Mouse (Mus musculus): ENCODE data around the gene Ppp1r13b. TPM values are rescaled to one million over a fixed set of nuclear protein-coding genes. Genes with fewer than 3 reads are reported as not detected.

The Ppp1r13b gene
- polyA plus RNA-seq, 1 experiment from 2014 or later: 15.5 TPM

DNA sequence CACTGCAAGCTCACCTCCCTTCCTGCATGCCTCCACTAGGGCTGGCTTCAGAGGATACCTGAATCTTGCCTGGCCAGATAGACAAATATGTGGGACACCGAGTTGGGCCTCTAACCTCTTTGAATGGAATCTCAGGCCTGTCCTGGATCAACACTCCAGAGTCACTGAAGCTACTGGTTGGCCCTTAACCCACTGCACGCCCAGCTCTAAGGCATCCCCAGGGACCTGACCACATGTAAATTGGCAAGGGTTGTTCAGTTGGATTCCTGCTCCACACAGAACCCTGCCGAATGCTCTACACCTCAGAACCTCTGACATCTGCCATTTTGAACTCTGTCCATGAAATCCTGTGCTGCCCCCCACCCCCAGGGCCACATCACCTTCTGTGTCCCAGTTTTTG, 24.6 kb upstream of the Ppp1r13b start:
- H3K4me1 ChIP-seq (ENCODE audit: control insufficient read depth in 2 of 2, insufficient read depth in 2 of 2, low read length in 2 of 2): peaks cover 35 to 36% of the 10 kb centered on the region in 2 experiments
- no peak overlapping the region for H3K4me3 ChIP-seq (ENCODE audit: control insufficient read depth in 1 of 2, insufficient read depth in 1 of 2, low read depth in 1 of 2, low read length in 2 of 2)
- no peaks in the 10 kb centered on the region for H3K36me3 ChIP-seq (ENCODE audit: control insufficient read depth, insufficient read depth, low read length)
- 55% methylated on average over 3 of the region's 3 CpGs for WGBS
- H3K9ac ChIP-seq (ENCODE audit: low read length): no peak overlapping the region
- no peaks in the 10 kb centered on the region for H3K27me3 ChIP-seq (ENCODE audit: control insufficient read depth, insufficient read depth, low read length)
- H3K27ac ChIP-seq (replicated peaks in 1 of 2; ENCODE audit: control insufficient read depth in 1 of 2, insufficient read depth in 1 of 2, low read depth in 2 of 2, low read length in 2 of 2): no peak overlapping the region; a peak in 1 of 4 replicates
- no peak overlapping the region for H3K4me2 ChIP-seq (ENCODE audit: low read length)
- ATAC-seq (ENCODE audit: insufficient number of reproducible peaks, insufficient read depth, low FRiP score, low read depth): no peak
- no peaks in the 10 kb centered on the region for H3K9me3 ChIP-seq (ENCODE audit: control insufficient read depth, low read length)

DNA sequence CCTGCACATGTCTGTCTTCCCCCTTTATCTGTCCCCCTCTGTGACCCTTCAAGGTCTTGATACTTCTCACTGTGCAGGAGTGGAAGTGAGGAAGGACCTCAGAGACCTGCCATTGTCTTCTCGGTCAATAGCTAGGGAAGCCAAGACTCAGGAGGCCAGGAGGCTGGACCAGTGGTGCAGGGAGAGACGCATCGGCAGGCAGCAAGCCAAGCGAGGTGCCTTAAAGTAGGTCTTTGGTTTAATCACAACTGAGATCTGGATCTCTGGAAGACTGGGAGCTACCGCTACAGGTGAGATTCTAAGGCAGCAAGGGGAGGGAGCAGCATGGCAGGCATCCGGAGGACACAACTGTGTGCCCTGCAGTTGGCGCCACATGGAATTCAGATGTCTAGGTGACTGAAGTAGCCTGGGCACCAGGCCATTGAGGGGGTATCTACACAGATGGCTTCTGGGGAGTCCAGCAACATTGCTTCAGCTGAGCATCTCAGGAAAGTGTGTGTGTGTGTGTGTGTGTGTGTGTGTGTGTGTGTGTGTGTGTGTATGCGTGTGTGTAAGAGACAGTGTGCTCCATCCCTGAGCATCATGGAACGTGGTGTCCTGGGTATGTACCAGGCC, 23.6 kb upstream of the Ppp1r13b start:
- H3K27ac ChIP-seq (replicated peaks in 1 of 2; ENCODE audit: control insufficient read depth in 1 of 2, insufficient read depth in 1 of 2, low read depth in 2 of 2, low read length in 2 of 2): no peak overlapping the region

DNA sequence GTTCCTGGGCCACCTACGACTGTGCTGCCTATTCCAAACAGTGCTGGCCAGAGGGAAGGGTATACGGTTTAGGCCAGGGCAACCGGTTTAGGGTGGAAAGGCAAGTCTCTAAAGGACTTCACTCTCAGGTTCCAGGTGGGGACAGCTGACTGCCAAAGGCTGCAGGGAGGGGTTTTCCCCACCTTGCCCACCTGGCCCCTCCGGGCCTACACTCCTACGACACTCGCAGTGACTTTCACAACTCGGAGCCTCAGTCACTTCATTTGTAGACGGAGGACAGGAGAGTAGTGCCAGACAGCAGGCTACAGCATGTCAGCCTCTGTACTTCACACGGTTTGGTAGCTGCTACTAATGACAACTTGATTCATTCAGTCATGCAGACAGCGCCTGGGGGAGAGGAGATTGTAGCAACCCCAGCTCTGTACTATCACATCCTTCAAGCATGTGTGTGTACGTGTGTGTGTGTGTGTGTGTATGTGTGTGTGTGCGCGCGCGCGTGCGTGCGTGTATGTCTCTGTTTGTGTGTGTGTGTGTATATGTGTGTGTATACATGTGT, 20.6 kb upstream of the Ppp1r13b start:
- Histone ChIP-seq H3K27ac (replicated peaks in 1 of 2; ENCODE audit: control insufficient read depth in 1 of 2, insufficient read depth in 1 of 2, low read depth in 2 of 2, low read length in 2 of 2) (no peak overlapping the region), H3K9me3 (ENCODE audit: control insufficient read depth, low read length) (no peaks in the 10 kb centered on the region), H3K4me3 (ENCODE audit: control insufficient read depth in 1 of 2, insufficient read depth in 1 of 2, low read depth in 1 of 2, low read length in 2 of 2) (no peak overlapping the region), H3K4me2 (ENCODE audit: low read length) (no peak overlapping the region), H3K9ac (ENCODE audit: low read length) (no peak overlapping the region), H3K27me3 (ENCODE audit: control insufficient read depth, insufficient read depth, low read length) (no peaks in the 10 kb centered on the region), H3K4me1 (ENCODE audit: control insufficient read depth in 2 of 2, insufficient read depth in 2 of 2, low read length in 2 of 2) (peaks cover 27 to 28% of the 10 kb centered on the region in 2 experiments), H3K36me3 (ENCODE audit: control insufficient read depth, insufficient read depth, low read length) (no peaks in the 10 kb centered on the region)
- WGBS: 83% methylated on average over 18 of the region's 18 CpGs
- ATAC-seq (ENCODE audit: insufficient number of reproducible peaks, insufficient read depth, low FRiP score, low read depth): no peak

More for the DNA sequence above, 23.6 kb upstream of the Ppp1r13b start:
- H3K9ac ChIP-seq (ENCODE audit: low read length): no peak overlapping the region
- H3K9me3 ChIP-seq (ENCODE audit: control insufficient read depth, low read length): no peaks in the 10 kb centered on the region
- ATAC-seq (ENCODE audit: insufficient number of reproducible peaks, insufficient read depth, low FRiP score, low read depth): no peak
- no peak overlapping the region for H3K4me2 ChIP-seq (ENCODE audit: low read length)
- 75% methylated on average over 9 of the region's 9 CpGs for WGBS
- no peak overlapping the region for H3K4me3 ChIP-seq (ENCODE audit: control insufficient read depth in 1 of 2, insufficient read depth in 1 of 2, low read depth in 1 of 2, low read length in 2 of 2)
- H3K36me3 ChIP-seq (ENCODE audit: control insufficient read depth, insufficient read depth, low read length): no peaks in the 10 kb centered on the region
- peaks cover 34 to 35% of the 10 kb centered on the region in 2 experiments for H3K4me1 ChIP-seq (ENCODE audit: control insufficient read depth in 2 of 2, insufficient read depth in 2 of 2, low read length in 2 of 2)
- H3K27me3 ChIP-seq (ENCODE audit: control insufficient read depth, insufficient read depth, low read length): no peaks in the 10 kb centered on the region

DNA sequence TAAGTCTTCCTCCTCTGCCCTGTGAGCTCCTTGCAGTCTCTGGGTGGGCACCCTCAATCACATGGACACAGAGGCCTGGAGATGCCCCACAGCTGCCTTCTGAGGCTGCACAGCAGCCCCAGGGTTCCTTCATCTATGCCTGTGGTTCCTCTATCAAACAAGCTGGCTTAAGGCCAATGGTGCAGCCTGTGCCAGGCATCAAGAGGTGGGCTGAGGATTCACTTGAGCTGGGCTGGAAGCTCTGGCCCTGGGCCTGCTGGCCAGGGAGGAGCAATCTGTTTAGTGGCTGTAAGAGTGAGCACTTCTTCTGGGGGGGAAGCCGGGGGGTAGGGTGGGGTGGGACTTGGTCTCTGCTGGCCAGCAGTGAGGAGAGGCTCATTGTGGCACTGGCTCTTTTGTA, 19.4 kb upstream of the Ppp1r13b start:
- Histone ChIP-seq H3K27ac (replicated peaks in 1 of 2; ENCODE audit: control insufficient read depth in 1 of 2, insufficient read depth in 1 of 2, low read depth in 2 of 2, low read length in 2 of 2) (peak overlapping the region; percentile 8 to 20; a peak in 2 of 4 replicates), H3K9ac (ENCODE audit: low read length) (no peak overlapping the region)

DNA sequence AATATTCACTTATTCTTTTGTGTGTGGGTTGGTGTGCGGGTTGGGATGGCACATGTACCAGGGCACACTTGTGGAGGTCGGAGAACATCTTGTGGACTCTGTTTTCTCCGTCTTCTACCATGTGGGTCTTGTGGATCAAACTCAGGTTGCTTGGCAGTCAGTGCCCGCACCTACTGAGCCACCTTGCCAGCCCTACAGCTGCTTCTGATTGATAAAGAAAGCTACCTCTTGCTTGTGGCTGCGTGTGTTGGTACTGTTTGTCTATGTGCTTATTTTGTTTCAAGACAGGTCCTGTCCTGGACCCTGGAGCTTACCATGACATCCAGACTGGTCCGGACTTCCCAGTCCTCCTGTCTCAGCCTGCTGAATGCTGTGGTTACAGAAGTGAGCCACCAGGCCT, 15.2 kb upstream of the Ppp1r13b start:
- no peak for ATAC-seq (ENCODE audit: insufficient number of reproducible peaks, insufficient read depth, low FRiP score, low read depth)
- no peak overlapping the region for H3K9ac ChIP-seq (ENCODE audit: low read length)
- H3K4me3 ChIP-seq (ENCODE audit: control insufficient read depth in 1 of 2, insufficient read depth in 1 of 2, low read depth in 1 of 2, low read length in 2 of 2): no peak overlapping the region
- no peaks in the 10 kb centered on the region for H3K27me3 ChIP-seq (ENCODE audit: control insufficient read depth, insufficient read depth, low read length)
- no peaks in the 10 kb centered on the region for H3K9me3 ChIP-seq (ENCODE audit: control insufficient read depth, low read length)
- H3K4me1 ChIP-seq (ENCODE audit: control insufficient read depth in 2 of 2, insufficient read depth in 2 of 2, low read length in 2 of 2): peaks cover 17% of the 10 kb centered on the region in 2 experiments
- H3K27ac ChIP-seq (replicated peaks in 1 of 2; ENCODE audit: control insufficient read depth in 1 of 2, insufficient read depth in 1 of 2, low read depth in 2 of 2, low read length in 2 of 2): no peak overlapping the region
- WGBS: 86% methylated on average over 6 of the region's 6 CpGs
- no peaks in the 10 kb centered on the region for H3K36me3 ChIP-seq (ENCODE audit: control insufficient read depth, insufficient read depth, low read length)
- no peak overlapping the region for H3K4me2 ChIP-seq (ENCODE audit: low read length)

More for the DNA sequence above, 19.4 kb upstream of the Ppp1r13b start:
- peak; percentile 47; the same call in 1 of the 2 replicates for ATAC-seq (ENCODE audit: insufficient number of reproducible peaks, insufficient read depth, low FRiP score, low read depth)
- Histone ChIP-seq H3K9me3 (ENCODE audit: control insufficient read depth, low read length) (no peaks in the 10 kb centered on the region), H3K4me1 (ENCODE audit: control insufficient read depth in 2 of 2, insufficient read depth in 2 of 2, low read length in 2 of 2) (peaks cover 16% of the 10 kb centered on the region in 2 experiments), H3K36me3 (ENCODE audit: control insufficient read depth, insufficient read depth, low read length) (no peaks in the 10 kb centered on the region), H3K4me3 (ENCODE audit: control insufficient read depth in 1 of 2, insufficient read depth in 1 of 2, low read depth in 1 of 2, low read length in 2 of 2) (no peak overlapping the region), H3K27me3 (ENCODE audit: control insufficient read depth, insufficient read depth, low read length) (no peaks in the 10 kb centered on the region), H3K4me2 (ENCODE audit: low read length) (no peak overlapping the region)
- WGBS: 50% methylated on average over 1 of the region's 1 CpGs

DNA sequence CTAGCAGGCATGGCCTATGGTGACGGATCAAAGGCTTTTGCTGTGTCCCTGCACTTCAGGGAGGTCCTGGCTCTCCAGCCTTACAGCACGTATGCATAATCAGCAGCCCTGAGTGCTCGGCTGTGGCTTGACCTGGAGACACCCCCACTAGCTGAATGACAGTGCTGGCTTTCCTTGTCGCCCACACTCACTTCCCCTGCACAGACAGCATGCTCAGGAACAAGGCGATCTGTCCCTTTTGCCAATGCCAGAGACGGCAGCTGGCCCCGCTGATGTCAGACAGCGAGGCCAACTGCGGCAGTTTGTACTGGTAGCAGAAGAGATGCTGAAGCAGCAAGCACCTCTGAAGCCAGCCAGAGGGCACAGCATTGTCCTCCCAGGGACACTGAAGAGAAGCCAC, 12.1 kb upstream of the Ppp1r13b start:
- peak; percentile 37; the same call in 1 of the 2 replicates for ATAC-seq (ENCODE audit: insufficient number of reproducible peaks, insufficient read depth, low FRiP score, low read depth)
- Histone ChIP-seq H3K27me3 (ENCODE audit: control insufficient read depth, insufficient read depth, low read length) (no peaks in the 10 kb centered on the region), H3K27ac (replicated peaks in 1 of 2; ENCODE audit: control insufficient read depth in 1 of 2, insufficient read depth in 1 of 2, low read depth in 2 of 2, low read length in 2 of 2) (peak overlapping the region; percentile 30 to 42; a peak in 2 of 4 replicates), H3K9me3 (ENCODE audit: control insufficient read depth, low read length) (no peaks in the 10 kb centered on the region), H3K4me2 (ENCODE audit: low read length) (peak overlapping the region; percentile 22; the same call in 1 of the 2 replicates), H3K4me1 (ENCODE audit: control insufficient read depth in 2 of 2, insufficient read depth in 2 of 2, low read length in 2 of 2) (peaks cover 13% of the 10 kb centered on the region in 2 experiments), H3K4me3 (ENCODE audit: control insufficient read depth in 1 of 2, insufficient read depth in 1 of 2, low read depth in 1 of 2, low read length in 2 of 2) (no peak overlapping the region), H3K9ac (ENCODE audit: low read length) (no peak overlapping the region), H3K36me3 (ENCODE audit: control insufficient read depth, insufficient read depth, low read length) (no peaks in the 10 kb centered on the region)
- 13% methylated on average over 9 of the region's 9 CpGs for WGBS

DNA sequence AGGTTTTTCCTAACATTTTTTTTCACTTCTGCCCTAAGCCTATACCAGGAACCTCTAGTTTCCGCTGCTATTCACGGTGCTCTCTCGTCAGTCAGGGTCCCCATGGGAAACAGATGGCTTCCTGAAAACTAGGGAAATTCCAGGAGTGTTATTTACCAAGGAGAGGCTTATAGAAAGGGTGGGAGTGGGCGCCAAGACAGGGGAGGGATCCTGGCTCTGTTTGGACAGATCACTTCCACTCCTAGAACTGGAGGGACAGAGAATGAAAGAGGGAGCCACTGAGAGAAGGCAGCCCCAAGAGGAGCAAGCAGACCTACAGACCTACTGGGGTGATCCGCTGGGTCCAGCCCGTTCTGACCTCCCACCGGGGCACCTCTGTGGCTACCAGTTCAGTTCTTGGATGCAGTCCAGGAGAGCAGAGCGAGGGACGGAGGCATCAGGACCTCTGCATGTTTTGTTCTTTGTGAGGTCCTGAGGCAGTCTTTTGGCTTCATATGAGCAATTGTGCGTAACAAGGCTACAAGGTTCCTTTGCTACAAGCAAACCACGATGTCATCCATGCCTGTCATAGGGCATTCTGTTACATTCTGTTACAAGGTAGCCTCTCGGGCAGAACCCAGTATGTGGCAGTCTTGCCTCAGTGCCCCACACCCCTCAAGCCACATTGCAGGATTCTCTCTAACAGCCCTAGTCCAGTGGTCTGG, 8.8 kb upstream of the Ppp1r13b start:
- H3K4me2 ChIP-seq (ENCODE audit: low read length): no peak overlapping the region
- H3K4me1 ChIP-seq (ENCODE audit: control insufficient read depth in 2 of 2, insufficient read depth in 2 of 2, low read length in 2 of 2): peaks cover 13 to 15% of the 10 kb centered on the region in 2 experiments
- H3K4me3 ChIP-seq (ENCODE audit: control insufficient read depth in 1 of 2, insufficient read depth in 1 of 2, low read depth in 1 of 2, low read length in 2 of 2): no peak overlapping the region
- no peaks in the 10 kb centered on the region for H3K27me3 ChIP-seq (ENCODE audit: control insufficient read depth, insufficient read depth, low read length)
- H3K9me3 ChIP-seq (ENCODE audit: control insufficient read depth, low read length): no peaks in the 10 kb centered on the region
- WGBS: 36% methylated on average over 12 of the region's 12 CpGs
- H3K36me3 ChIP-seq (ENCODE audit: control insufficient read depth, insufficient read depth, low read length): no peaks in the 10 kb centered on the region
- H3K9ac ChIP-seq (ENCODE audit: low read length): peak overlapping the region; percentile 0; the same call in 1 of the 2 replicates
- ATAC-seq (ENCODE audit: insufficient number of reproducible peaks, insufficient read depth, low FRiP score, low read depth): peak; percentile 12; the same call in 1 of the 2 replicates
- H3K27ac ChIP-seq (replicated peaks in 1 of 2; ENCODE audit: control insufficient read depth in 1 of 2, insufficient read depth in 1 of 2, low read depth in 2 of 2, low read length in 2 of 2): peak overlapping the region; percentile 25 to 34; a peak in 3 of 4 replicates

Data from heart, embryonic 14.5 days (tissue).